Mouse (Mus musculus): ENCODE data around the gene Sh3gl3. TPM values are rescaled to one million over a fixed set of nuclear protein-coding genes. Genes with fewer than 3 reads are reported as not detected.

Sh3gl3 gene
- 31.9 and 32.6 TPM in 2 replicates for polyA plus RNA-seq (2012; rRNA removed)

GRCm38 (mm10) chr7:82173540-82173939 is at the start of gene Sh3gl3:
Gene Sh3gl3, plus strand, starts transcription at chr7:82173840.

GRCm38 (mm10) chr7:82335211-82336121 is 161.8 kb downstream of the Sh3gl3 start, which contains the start of gene Adamtsl3:
Gene Adamtsl3, plus strand, starts transcription at chr7:82335694.

Other genes starting within 250 kb of the Sh3gl3 start
- 58.3 and 65.1 TPM in 2 replicates for gene Hdgfl3, start 239.4 kb upstream of the Sh3gl3 start, polyA plus RNA-seq (2012; rRNA removed)
- 0.25 and 1.6 TPM in 2 replicates for gene Bnc1, start 181.5 kb upstream of the Sh3gl3 start, polyA plus RNA-seq (2012; rRNA removed)
- gene Adamtsl3, start 161.9 kb downstream of the Sh3gl3 start, polyA plus RNA-seq (2012; rRNA removed) = 1.2 and 2.5 TPM in 2 replicates

All from central nervous system, embryonic 14 days (tissue).